Mouse (Mus musculus) lung, embryonic 15.5 days (tissue): ENCODE results near the gene Gpa33. TPM values are rescaled to one million over a fixed set of nuclear protein-coding genes. Genes with fewer than 3 reads are reported as not detected.

Source experiments
- ATAC-seq: fragments of 200-750 bp; cut with Nextera tagmentation; 2 replicates; pipeline ENCODE4 v1.8.0; 2017; ENCODE audit warnings: moderate number of reproducible peaks, borderline replicate concordance; ENCODE audit not compliant: low FRiP score, low TSS enrichment; ENCODE audit errors: extremely low read depth
- H3K27ac ChIP-seq: fragments of 300-500 bp; sonication (generic); 2 replicates; pipeline ENCODE4 v1.5.1; 2015; ENCODE audit warnings: moderate library complexity, mild to moderate bottlenecking, inconsistent platforms
- H3K27me3 ChIP-seq: fragments of 300-500 bp; sonication (generic); 2 replicates; pipeline ENCODE4 v1.6.1; 2015; ENCODE audit warnings: inconsistent platforms
- H3K36me3 ChIP-seq: fragments of 300-500 bp; sonication (generic); 2 replicates; pipeline ENCODE4 v1.6.1; 2015; ENCODE audit warnings: inconsistent platforms
- H3K4me1 ChIP-seq: fragments of 300-500 bp; sonication (generic); 2 replicates; pipeline ENCODE4 v1.6.1; 2015; ENCODE audit warnings: inconsistent platforms
- H3K4me2 ChIP-seq: fragments of 300-500 bp; sonication (generic); 2 replicates; pipeline ENCODE4 v1.6.1; 2015; ENCODE audit warnings: inconsistent platforms, mild to moderate bottlenecking, moderate library complexity
- H3K4me3 ChIP-seq: fragments of 300-500 bp; sonication (generic); 2 replicates; pipeline ENCODE4 v1.5.1; 2015; ENCODE audit warnings: mild to moderate bottlenecking, inconsistent platforms
- H3K9ac ChIP-seq: fragments of 300-500 bp; sonication (generic); 2 replicates; pipeline ENCODE4 v1.6.1; 2015; ENCODE audit warnings: inconsistent platforms
- H3K9me3 ChIP-seq: fragments of 300-500 bp; sonication (generic); 2 replicates; pipeline ENCODE4 v1.6.1; 2016; ENCODE audit warnings: inconsistent platforms
- WGBS: fragments of 180-500 bp; shearing (Covaris S2); methylation state at CpG from one replicate; pipeline ENCODE4 v1.1.7; 2015; 5-methylcytosine and 5-hydroxymethylcytosine counted together
- polyA plus RNA-seq: library from polyadenylated mRNA; unstranded; fragments of >200 nt; fragmentation: Nextera tagmentation; extraction: Ambion mirVana; gene quantifications from 2 replicates; pipeline ENCODE4 v1.2.1, GENCODE M21; 2015

Gpa33 gene
- polyA plus RNA-seq, 1 experiment from 2014 or later = not detected

DNA sequence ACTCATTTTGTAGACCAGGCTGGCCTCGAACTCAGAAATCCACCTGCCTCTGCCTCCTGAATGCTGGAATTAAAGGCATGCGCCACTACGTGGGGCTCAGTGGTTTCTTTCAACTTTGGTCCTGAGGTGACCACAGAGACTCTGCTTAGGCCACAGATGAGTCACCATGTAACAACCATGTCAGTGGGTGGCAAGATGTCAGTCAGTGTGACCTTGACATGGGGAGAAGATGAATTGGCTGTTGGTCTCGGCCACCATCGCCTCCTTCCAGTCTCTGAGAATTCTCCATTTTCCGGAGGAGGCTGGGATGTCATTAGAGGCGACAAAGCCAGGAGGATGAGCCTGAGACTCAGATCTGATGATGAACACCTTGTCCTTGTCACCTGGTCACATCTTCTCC, 39.7 kb downstream of the Gpa33 start:
- no peak overlapping the region for H3K27ac ChIP-seq
- H3K9ac ChIP-seq = no peak overlapping the region
- no peak for ATAC-seq
- no peak overlapping the region for H3K4me2 ChIP-seq
- WGBS = 84% methylated on average over 7 of the region's 7 CpGs
- H3K36me3 ChIP-seq = no peaks in the 10 kb centered on the region
- H3K27me3 ChIP-seq = no peaks in the 10 kb centered on the region
- H3K4me1 ChIP-seq = no peaks in the 10 kb centered on the region
- H3K9me3 ChIP-seq = no peaks in the 10 kb centered on the region
- no peak overlapping the region for H3K4me3 ChIP-seq

DNA sequence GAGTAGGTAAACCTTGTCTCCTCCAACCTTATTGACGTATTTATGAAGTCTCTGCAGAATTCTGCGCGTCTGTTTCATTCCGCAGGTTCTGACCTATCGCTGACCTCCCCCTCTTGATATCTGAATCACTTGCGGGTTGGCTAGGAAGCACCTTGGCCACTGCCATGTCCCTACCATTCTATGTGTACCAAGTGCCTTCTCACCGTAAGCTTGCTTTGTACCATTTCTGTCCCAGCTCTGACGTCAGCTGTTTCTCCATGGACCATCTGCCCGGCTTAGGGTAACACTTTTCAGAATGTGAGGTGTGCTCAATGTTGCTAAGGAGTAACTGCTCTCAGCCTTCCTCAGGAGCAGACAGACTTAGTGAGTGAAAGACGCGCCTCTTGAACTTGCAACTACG, 40.8 kb downstream of the Gpa33 start:
- H3K27me3 ChIP-seq = no peaks in the 10 kb centered on the region
- no peak overlapping the region for H3K27ac ChIP-seq
- no peaks in the 10 kb centered on the region for H3K4me1 ChIP-seq
- WGBS = 80% methylated on average over 12 of the region's 12 CpGs
- no peaks in the 10 kb centered on the region for H3K36me3 ChIP-seq
- no peak overlapping the region for H3K9ac ChIP-seq
- no peak for ATAC-seq
- H3K4me3 ChIP-seq = no peak overlapping the region
- H3K4me2 ChIP-seq = no peak overlapping the region
- no peaks in the 10 kb centered on the region for H3K9me3 ChIP-seq

DNA sequence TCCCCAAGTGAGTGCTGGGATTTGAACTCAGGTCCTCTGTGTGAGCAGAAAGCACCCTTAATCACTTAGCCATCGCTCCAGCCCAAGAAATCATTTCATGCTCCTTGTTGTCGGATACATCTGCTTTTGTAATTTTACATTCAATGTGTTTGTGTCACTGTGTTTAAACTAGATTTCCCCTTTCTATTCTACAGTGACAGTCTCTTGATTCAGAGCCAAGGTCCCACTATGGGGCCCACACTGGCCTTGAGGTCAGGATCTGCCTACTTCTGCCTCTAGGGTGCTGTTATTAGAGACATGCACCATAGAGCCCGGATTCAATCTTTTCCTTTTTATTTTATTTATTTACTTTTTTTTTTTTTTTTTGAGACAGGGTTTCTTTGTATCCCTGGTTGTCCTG, 43.0 kb downstream of the Gpa33 start:
- WGBS = 55% methylated on average over 3 of the region's 3 CpGs
- no peaks in the 10 kb centered on the region for H3K27me3 ChIP-seq
- no peaks in the 10 kb centered on the region for H3K4me1 ChIP-seq
- H3K9me3 ChIP-seq = no peaks in the 10 kb centered on the region
- no peak overlapping the region for H3K27ac ChIP-seq
- no peaks in the 10 kb centered on the region for H3K36me3 ChIP-seq
- H3K4me2 ChIP-seq = no peak overlapping the region
- ATAC-seq = no peak
- no peak overlapping the region for H3K4me3 ChIP-seq
- H3K9ac ChIP-seq = no peak overlapping the region

DNA sequence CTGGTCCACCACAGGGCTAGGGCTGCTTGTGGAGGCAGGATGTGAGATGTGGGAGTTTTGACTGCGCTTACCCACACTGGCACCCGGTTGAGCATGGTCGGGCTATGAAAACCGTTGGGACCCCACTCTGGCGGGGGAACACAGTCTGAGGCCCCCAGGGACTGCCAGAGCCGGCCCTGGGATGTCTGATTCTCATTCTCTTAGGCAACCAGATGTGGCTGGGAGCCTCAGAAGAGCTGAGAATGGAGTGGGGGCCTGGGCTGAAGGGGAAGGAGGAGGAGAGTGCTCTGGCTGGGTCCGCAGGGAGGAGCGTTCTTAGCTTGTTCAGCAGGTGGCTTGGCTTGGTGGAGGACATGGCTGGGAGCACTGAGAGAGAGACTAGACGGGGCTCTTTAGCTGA, 43.6 kb downstream of the Gpa33 start:
- no peaks in the 10 kb centered on the region for H3K4me1 ChIP-seq
- no peaks in the 10 kb centered on the region for H3K36me3 ChIP-seq
- no peak for ATAC-seq
- H3K4me2 ChIP-seq = no peak overlapping the region
- no peaks in the 10 kb centered on the region for H3K27me3 ChIP-seq
- no peak overlapping the region for H3K9ac ChIP-seq
- no peak overlapping the region for H3K4me3 ChIP-seq
- no peak overlapping the region for H3K27ac ChIP-seq
- no peaks in the 10 kb centered on the region for H3K9me3 ChIP-seq
- WGBS = 76% methylated on average over 9 of the region's 9 CpGs

DNA sequence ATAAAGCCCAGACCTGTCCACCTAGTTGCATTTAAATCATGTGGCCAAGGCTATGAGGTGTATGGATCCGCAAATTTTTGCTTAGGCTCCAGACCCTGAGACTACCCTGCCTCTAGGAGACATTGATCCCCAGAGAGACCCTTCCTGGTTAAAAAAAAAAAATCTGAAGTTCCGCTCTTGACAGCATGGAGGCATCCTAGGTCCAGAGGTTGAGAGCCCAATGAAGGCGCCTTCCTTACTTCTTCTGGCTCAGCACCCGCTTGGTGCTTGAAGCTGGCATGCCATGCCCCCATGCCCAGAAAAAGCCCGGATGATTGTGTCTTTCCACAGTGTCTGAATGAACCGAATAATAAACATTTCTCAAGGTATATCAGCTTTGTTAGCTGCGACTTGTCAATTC, 51.5 kb downstream of the Gpa33 start:
- ATAC-seq = no peak
- no peak overlapping the region for H3K4me3 ChIP-seq
- no peaks in the 10 kb centered on the region for H3K36me3 ChIP-seq
- 88% methylated on average over 7 of the region's 7 CpGs for WGBS
- no peaks in the 10 kb centered on the region for H3K9me3 ChIP-seq
- no peaks in the 10 kb centered on the region for H3K27me3 ChIP-seq
- H3K4me2 ChIP-seq = no peak overlapping the region
- no peak overlapping the region for H3K9ac ChIP-seq
- no peak overlapping the region for H3K27ac ChIP-seq
- peaks cover 7% of the 10 kb centered on the region for H3K4me1 ChIP-seq

DNA sequence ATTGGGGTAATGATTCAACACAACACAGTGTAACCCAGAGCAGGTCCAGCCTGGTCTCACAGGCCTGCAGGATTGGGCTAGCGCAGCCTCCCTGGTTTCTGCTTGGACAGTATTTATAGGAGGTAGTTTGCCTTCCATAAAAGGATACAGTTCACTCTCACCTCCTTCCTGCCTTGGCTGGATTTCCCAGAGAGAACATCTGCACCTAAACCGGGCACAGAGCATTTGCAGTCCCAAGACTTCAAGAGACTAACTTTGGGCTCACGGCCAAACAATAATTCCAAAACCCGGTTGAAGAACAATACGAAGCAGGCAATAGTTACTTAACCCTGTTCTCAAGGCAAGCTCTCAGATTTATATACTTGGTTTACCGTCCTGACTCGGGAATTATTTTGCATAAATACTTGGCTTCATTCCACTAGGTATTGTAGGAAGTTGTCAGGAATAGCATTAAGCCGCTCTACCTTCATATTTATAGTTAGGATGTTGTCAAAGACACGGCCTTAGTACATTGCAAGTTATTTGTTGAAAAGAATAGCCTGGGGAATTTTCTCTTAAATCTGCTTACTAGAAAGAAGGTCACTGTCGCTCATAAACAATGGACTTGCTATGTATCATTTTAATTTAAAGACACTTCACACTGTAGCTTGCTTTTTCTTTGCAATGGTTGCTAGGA, 53.1 kb downstream of the Gpa33 start:
- WGBS = 50% methylated on average over 10 of the region's 10 CpGs
- no peak overlapping the region for H3K4me2 ChIP-seq
- ATAC-seq = no peak; the same call in 1 of the 2 replicates
- no peak overlapping the region for H3K9ac ChIP-seq
- H3K9me3 ChIP-seq = no peaks in the 10 kb centered on the region
- no peaks in the 10 kb centered on the region for H3K27me3 ChIP-seq
- H3K4me3 ChIP-seq = no peak overlapping the region
- peaks cover 7% of the 10 kb centered on the region for H3K4me1 ChIP-seq
- no peak overlapping the region for H3K27ac ChIP-seq
- H3K36me3 ChIP-seq = no peaks in the 10 kb centered on the region

DNA sequence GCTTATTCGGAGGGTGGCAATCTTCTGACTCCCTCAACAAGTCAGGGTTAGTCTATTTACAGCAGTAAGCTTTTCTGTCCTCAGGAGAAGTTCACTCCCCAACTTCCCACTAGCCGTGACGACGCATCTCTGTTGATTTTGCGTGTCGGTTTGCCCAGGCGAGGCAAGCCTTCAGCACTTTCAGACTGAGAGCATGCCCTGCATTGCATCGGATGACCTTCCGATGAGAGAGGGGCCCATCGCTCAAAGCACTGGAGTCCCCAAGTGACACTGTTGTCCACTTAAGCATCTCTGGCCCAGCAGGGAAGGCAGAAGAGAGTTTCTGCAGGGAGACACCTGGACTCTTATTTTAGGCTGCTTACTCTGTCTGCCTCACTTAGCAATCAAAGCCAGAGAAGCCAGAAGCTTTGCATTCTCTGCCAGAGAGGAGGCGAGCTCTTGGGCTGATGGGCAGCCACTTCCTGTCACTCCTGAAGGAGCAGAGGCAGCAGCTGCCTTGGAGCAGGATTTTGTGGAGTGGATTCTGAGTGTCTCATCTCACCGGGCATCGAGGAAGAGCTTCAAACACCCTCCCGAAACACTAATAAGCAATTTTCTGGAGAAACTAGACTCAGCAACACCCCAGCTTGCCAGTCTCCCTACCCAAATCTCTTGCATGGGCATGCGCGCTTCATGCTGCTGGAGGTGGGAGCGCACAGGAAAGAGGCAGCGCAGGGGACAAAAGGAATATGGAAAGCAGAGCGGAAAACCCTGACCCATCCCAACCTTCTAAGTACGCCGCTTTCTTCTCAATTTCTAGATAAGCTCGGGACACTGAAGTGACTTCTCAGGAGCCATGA, 54.6 kb downstream of the Gpa33 start:
- Histone ChIP-seq H3K4me3 (no peak overlapping the region), H3K4me2 (no peak overlapping the region), H3K27me3 (no peaks in the 10 kb centered on the region), H3K9ac (no peak overlapping the region), H3K9me3 (no peaks in the 10 kb centered on the region), H3K4me1 (peaks cover 7% of the 10 kb centered on the region), H3K36me3 (no peaks in the 10 kb centered on the region), H3K27ac (no peak overlapping the region)
- ATAC-seq = no peak
- 63% methylated on average over 22 of the region's 22 CpGs for whole genome bisulfite sequencing

DNA sequence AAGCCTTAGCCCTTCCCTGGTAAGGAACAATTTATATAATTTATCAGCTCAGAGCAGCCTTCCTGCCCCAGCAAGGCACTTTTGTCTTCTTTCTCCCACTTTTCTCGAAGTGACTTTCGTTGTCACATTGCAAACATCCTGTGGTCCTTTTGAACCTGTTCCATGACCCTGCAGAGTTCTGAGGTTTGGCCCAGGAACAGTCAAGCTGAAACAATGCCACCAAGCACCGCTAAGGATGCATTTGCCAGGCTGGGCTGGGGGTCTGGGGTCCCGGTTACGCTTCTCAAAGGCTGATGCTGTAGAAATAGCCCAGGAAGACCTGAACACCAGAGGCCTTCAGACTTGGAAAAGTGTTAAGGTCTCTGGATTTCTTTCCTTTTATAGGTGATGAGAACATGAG, 55.3 kb downstream of the Gpa33 start:
- H3K27me3 ChIP-seq = no peaks in the 10 kb centered on the region
- H3K36me3 ChIP-seq = no peaks in the 10 kb centered on the region
- WGBS = 64% methylated on average over 5 of the region's 5 CpGs
- H3K4me1 ChIP-seq = peaks cover 7% of the 10 kb centered on the region
- H3K4me3 ChIP-seq = no peak overlapping the region
- H3K9me3 ChIP-seq = no peaks in the 10 kb centered on the region
- no peak overlapping the region for H3K27ac ChIP-seq
- ATAC-seq = no peak
- no peak overlapping the region for H3K4me2 ChIP-seq
- no peak overlapping the region for H3K9ac ChIP-seq

DNA sequence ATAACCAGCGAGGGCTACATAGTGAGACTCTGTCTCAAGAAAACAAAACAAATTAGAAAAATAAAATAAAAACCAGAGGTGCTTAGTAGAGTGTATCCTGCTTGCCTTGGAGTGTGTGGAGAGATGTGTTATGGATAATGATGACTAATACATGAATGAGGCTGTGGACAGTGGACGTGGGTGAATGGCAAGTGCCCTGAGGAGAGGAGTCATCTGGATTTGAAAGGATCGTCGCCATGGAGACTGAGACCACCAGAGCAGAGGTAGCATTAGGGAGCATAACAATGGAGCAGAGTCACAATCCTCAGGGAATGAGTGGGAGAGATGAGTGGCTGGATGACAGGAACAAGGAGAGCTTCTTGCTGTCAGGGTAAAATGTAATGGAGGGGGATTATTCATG, 59.8 kb downstream of the Gpa33 start:
- no peaks in the 10 kb centered on the region for H3K36me3 ChIP-seq
- WGBS = 82% methylated on average over 4 of the region's 4 CpGs
- H3K27ac ChIP-seq = no peak overlapping the region
- H3K4me2 ChIP-seq = no peak overlapping the region
- H3K4me3 ChIP-seq = no peak overlapping the region
- no peaks in the 10 kb centered on the region for H3K27me3 ChIP-seq
- no peak overlapping the region for H3K9ac ChIP-seq
- no peaks in the 10 kb centered on the region; the same call in 1 of the 2 replicates for H3K4me1 ChIP-seq
- no peaks in the 10 kb centered on the region for H3K9me3 ChIP-seq
- no peak for ATAC-seq

DNA sequence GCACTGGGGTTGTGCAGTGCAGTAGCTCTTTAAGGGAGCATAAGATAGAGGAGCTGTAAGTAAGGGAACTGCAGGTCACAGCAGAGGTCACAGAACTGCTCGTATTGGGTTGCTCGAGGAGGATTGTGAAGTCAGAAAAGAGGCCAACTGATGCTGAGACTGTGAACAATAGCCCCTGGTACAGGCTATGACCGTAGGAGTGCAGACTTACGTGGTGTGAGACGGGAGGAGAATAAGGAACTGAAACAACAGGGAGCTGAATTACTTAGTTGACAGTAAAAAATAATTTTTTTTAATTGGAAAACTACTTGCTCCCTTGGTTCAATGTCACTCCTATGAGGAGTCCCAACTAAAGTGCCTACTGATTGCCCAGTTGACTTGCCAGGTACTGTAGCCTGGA, 74.1 kb downstream of the Gpa33 start:
- Histone ChIP-seq H3K27me3 (no peaks in the 10 kb centered on the region), H3K36me3 (no peaks in the 10 kb centered on the region), H3K4me2 (no peak overlapping the region), H3K9ac (no peak overlapping the region), H3K4me3 (no peak overlapping the region), H3K27ac (no peak overlapping the region), H3K4me1 (no peaks in the 10 kb centered on the region), H3K9me3 (no peaks in the 10 kb centered on the region)
- ATAC-seq = no peak
- WGBS = 49% methylated on average over 5 of the region's 5 CpGs

DNA sequence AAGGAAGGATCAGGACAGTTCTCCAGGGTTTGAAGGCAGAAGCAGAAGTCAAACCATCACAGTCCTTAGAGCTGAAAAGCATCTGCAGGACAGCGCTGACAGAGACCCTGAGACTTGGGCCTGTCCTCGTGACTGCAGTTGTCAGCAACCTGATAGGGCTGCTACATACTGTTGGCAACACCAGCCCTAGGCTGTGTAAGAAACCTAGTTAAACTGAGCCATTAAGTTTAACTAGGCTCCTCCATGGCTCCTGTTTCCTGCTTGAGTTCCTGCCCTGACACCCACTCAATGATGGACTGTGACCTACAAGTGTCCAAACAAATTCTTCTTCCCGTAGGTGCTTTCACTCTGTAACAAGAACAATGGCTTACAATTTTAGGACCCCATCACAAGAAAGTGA, 75.1 kb downstream of the Gpa33 start:
- H3K27ac ChIP-seq = no peak overlapping the region
- H3K9me3 ChIP-seq = no peaks in the 10 kb centered on the region
- no peaks in the 10 kb centered on the region for H3K36me3 ChIP-seq
- no peaks in the 10 kb centered on the region for H3K4me1 ChIP-seq
- 56% methylated on average over 3 of the region's 3 CpGs for WGBS
- no peak overlapping the region for H3K4me2 ChIP-seq
- ATAC-seq = no peak
- no peak overlapping the region for H3K4me3 ChIP-seq
- H3K27me3 ChIP-seq = no peaks in the 10 kb centered on the region
- no peak overlapping the region for H3K9ac ChIP-seq

DNA sequence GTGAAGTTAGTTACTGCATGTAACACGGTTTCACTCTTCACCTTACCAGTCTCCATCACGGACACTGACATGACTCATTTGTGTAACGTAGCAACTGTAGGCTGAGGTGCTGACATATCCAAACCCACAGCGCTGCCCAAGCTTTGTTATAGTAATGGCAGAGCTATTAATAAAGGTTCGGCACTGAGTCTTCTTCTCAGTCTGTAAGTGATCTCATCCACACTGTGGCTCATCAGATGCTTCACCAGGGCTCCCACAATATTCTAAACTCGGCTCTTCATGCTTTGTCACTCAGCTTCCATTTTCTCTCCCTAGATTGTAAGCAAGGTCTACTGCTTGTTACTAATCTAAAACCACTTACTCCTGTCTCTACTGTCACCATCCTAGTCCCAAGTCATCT, 79.3 kb downstream of the Gpa33 start:
- Histone ChIP-seq H3K27me3 (no peaks in the 10 kb centered on the region), H3K36me3 (no peaks in the 10 kb centered on the region), H3K4me3 (no peak overlapping the region), H3K27ac (no peak overlapping the region), H3K4me2 (no peak overlapping the region), H3K4me1 (no peaks in the 10 kb centered on the region), H3K9me3 (no peaks in the 10 kb centered on the region), H3K9ac (no peak overlapping the region)
- ATAC-seq = no peak
- WGBS = 62% methylated on average over 6 of the region's 6 CpGs
